Mouse (Mus musculus): ENCODE measurements around the gene Midn. TPM values are rescaled to one million over a fixed set of nuclear protein-coding genes. Genes with fewer than 3 reads are reported as not detected.

Gene Midn
- polyA plus RNA-seq, 2 experiments from 2014 or later: 4.6 to 8.2 TPM

DNA sequence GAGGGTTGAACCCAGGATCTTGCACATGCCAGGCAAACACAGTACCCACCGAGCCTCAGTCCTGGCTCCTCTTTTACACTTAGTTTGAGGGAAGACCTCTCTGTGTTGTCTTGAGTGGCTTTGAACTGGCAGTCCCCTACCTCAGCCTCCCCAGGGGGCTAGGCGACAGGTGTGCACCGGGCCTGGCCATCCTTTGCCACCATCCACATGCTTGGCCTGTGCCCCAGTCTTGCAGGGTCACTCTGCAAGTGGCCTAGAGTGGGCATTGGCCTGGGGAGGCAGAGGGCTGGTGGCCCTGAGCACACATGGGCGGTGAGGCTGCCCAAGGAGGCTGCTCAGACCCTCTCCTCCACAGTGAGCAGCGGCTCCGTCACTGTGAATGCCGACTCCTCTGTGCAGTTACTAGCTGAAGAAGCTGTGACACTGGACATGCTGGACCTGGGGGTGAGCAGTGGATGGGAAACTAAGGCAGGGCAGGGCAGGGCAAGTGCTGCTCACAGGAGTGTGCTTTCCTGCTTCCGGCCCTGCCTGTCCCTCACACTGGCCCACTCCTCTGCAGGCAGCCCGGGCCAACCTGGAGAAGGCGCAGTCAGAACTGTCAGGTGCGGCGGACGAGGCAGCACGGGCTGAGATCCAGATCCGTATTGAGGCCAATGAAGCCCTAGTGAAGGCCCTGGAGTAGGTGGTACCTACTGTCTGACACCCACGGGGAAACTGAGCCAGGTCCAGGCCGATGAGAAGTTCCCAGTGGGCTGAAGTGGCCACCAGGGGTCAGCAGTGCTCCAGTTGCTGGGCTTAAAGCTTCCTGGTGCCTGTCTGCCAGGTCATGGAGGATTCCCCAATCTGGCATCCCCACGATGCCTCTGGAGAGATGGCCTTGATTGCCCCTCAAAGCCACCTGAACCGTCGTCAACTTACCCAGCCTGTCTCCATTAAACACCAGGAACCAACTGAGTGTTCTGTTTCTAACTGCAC is 2.9 kb upstream of the Midn start:
- ATAC-seq: no peak

DNA sequence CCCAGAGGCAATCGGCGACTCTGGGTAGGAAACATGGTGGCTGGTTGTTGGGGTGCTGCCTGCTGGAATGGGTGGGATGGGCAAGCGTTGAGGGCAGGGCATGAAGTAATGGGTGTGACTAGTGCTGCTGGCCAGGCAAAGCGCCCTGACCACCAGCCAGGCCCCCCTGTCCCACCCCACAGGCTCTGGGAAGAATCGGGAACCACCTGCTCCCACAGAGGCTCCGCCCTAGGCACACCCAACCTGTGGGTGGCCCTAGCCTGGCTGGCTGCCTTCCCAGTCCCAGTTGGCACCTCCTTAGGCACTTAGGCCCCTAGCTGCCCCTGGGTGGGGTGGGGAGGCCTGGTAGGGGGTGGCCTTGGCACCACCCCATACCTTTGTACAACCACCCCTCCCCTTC is 2.2 kb upstream of the Midn start:
- ATAC-seq: no peak

- no peak for ATAC-seq
Measured at GRCm38 (mm10) chr10:80146568-80147011, 1.5 kb upstream of the Midn start.

DNA sequence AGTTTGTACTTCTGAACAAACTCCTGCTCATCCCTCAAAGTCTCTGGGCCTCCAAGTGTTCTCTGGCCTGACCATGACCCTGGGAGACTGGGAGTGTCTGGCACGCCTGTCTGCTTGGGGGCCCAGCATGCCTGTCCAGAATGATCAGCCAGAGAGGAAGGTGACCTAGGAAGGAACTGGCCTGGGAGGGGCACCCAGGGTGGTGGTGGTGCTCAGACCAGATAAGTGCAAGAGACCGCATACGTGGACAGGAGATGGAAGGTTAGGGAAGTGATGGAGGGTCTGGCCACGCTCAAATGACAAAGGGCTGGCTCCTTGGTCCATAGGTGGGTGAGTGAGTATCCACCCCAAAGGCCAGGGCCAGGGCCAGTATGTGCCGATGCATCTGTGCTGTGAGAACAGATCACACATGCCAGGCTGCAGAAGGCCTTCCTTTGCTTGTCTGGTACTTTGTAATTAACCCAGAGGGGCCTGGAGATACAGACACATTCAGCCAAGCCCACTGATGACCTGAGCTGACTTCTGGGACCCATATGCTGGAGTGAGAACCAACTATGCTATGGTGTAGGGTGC is 840 bp upstream of the Midn start:
- ATAC-seq: no peak

GRCm38 (mm10) chr10:80148610-80149290 is 678 bp downstream of the Midn start:
- peak; percentile 37 for ATAC-seq

- peak; percentile 83 for ATAC-seq
Measured at GRCm38 (mm10) chr10:80149291-80150225, 1.5 kb downstream of the Midn start.

- ATAC-seq: peak; percentile 7
Measured at GRCm38 (mm10) chr10:80150226-80151210, 2.4 kb downstream of the Midn start.

DNA sequence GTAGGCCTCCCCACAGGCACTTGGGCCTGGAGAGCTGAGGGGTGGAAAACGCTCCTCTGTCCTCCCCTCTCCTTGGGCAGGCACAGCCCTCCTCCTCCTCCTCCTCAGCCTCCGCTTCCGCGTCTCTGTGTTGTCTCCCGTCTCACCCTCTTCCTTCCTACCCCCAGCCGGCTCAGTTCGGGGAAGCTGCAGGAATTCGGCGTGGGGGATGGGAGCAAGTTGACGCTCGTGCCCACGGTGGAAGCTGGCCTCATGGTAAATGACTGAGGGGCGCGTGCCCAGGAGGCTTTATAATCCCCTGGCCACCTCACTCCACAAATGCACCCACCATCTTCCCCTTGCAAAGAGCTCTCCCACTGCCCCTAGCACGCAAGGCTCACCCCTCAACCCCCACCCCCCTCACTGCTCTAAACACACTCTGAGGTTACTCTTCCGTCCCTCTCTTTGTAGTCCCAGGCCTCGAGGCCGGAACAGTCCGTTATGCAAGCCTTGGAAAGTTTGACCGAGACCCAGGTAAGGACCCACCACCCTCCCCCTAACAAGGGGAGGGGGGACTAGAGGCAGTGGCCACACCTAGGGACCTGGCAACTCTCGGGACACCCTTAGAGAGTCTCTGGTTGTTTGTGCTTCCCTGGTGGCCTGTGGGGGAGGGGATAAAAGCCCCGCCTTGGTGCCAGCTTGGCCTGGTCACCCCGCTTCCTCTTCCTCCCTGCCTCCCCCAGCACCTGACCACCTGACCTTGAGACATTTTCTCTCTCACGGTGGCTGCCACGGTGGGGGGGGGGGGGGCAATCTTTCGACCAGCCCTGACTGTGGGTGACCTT is 3.4 kb downstream of the Midn start:
- no peak for ATAC-seq

DNA sequence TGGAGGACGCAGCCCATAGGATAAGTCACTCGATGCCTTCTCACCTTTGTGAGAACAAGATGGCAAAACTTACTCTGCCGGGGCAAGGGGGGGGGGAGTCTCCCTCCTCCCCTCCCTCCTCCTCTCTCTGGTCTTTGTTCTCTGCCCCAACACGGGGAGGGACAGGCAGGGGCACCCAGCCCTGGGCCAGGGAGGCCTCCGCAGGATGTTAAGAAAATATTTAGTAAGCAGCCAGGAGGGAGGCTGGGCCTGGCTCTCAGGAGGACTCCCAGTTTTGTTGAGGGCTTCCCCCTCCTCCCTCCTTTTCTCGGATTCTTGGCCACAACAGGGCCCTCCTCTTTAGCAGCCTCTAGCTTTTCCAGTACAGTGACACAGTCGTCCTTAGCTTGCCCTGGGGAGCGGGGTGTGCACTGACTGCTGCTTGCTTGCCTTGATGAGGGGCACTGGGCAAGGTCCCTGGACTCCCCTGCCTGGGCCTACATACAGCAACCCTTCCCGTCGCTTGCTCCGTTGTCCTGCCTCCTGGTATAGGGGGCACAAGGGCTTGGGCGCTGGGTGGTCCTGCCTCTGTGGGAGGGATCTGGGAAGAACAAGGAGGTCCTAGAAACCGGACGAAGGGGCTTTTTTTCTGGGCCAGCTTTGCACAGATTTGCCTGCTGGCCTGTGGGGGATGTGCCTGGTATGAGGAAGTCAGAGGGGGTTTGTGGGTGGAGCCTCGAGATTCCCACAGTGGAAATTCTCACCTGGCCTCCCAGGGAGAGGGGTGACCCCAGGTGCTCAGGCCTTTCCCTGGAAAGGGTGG is 4.2 kb downstream of the Midn start:
- ATAC-seq: no peak

DNA sequence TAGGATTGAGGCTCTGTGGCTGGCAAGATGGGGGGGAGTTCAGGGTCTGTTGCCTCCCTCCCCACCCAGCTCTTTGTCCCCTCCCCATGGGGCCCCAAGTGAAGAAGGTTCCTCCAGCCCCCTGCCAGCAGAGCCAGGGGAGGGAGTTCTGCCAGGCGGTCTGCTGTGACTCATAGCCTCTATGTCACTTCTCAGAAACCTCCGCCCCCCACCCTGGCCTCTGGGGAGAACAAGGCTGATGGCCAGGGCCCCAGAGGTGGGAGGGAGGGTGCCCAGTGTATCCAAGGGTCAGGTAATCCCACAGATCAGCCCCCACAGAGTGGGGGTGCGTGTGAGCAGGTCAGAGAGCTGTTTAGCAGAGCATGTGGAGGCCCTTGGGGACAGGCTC is 4.8 kb downstream of the Midn start:
- no peak for ATAC-seq

GRCm38 (mm10) chr10:80153713-80154112 is 5.6 kb downstream of the Midn start:
- ATAC-seq: no peak

DNA sequence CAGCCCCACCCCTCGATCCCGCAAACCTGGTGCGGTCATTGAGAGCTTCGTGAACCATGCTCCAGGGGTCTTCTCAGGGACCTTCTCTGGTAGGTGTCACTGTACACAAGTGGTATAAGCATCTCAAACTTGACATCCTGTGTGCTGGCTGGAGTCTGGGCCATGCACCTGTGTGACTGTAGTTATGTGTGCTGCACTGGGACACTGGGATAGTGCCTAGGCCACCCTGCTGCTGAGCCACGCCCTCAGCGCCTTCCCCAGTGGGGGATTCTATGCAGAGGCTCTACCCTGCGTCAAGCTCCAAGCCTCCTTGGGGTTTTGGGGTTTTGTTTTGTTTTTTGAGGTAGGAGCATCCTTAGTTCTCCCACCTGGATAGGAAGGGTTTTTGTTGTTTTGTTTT is 6.3 kb downstream of the Midn start:
- no peak for ATAC-seq

GRCm38 (mm10) chr10:80155277-80155676 is 7.2 kb downstream of the Midn start:
- ATAC-seq: no peak

DNA sequence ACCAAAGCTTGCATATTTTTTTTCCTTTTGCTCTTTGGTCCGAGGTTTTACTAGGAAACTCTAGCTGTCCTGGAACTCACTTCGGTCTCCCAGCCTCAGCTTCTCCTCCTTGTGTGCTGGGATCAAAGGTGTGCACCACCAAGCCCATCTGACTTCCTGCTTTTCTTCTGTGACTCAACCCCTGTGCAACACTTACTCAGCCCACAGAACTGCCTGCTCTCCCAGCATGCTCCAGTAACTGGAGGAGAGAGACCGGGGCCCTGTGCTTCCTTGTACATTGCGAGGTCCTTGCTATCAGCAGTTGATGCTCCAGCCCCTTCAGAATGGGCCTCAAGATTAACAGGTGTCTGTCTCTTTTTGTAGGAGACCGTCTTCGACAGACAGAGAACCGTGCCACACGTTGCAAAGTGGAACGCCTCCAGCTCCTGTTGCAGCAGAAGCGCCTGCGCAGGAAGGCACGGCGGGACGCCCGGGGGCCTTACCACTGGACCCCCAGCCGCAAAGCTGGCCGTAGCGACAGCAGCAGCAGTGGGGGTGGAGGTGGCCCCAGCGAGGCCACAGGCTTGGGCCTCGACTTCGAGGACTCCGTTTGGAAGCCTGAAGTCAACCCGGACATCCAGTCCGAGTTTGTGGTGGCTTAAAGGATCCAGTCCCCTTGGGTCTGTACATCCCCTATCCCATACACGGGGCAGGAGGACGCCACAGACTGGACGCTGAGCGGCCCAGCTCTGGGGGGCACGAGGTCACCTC is 8.1 kb downstream of the Midn start:
- no peak for ATAC-seq

- no peak for ATAC-seq
Measured at GRCm38 (mm10) chr10:80156752-80157053, 8.6 kb downstream of the Midn start.

GRCm38 (mm10) chr10:80157141-80157929 is 9.3 kb downstream of the Midn start:
- no peak for ATAC-seq

GRCm38 (mm10) chr10:80158307-80158986 is 10.4 kb downstream of the Midn start:
- peak; percentile 48 for ATAC-seq

Data from CD4-positive, CD25-positive, alpha-beta regulatory T cell, adult 4 months (primary cell).